Mouse (Mus musculus) bone marrow, adult 2 months (tissue): ENCODE measurements around the gene Aim2. TPM values are rescaled to one million over a fixed set of nuclear protein-coding genes. Genes with fewer than 3 reads are reported as not detected.

Source experiments
- H3K27ac ChIP-seq: fragments of 200-500 bp; 2 replicates; pipeline ENCODE4 v1.5.1; 2012; ENCODE audit warnings: low read depth, mild to moderate bottlenecking, control low read depth, inconsistent platforms, low read length; ENCODE audit not compliant: control insufficient read depth, poor library complexity, insufficient read depth
- H3K4me1 ChIP-seq: fragments of 200-500 bp; 2 replicates; pipeline ENCODE4 v1.6.1; 2011; ENCODE audit warnings: low read length; ENCODE audit not compliant: control insufficient read depth, insufficient read depth
- H3K4me3 ChIP-seq: fragments of 200-500 bp; replicated peaks from 2 replicates; pipeline ENCODE3; 2011; ENCODE audit warnings: mild to moderate bottlenecking, low read depth, low read length, control low read depth; ENCODE audit not compliant: control insufficient read depth
- CTCF ChIP-seq: fragments of 200-500 bp; IDR thresholded peaks from 2 replicates; pipeline ENCODE4 v1.5.1; 2011; ENCODE audit warnings: low read length, control low read depth; ENCODE audit not compliant: control insufficient read depth, insufficient read depth
- POLR2A ChIP-seq: fragments of 200-500 bp; IDR thresholded peaks from 2 replicates; pipeline ENCODE4 v1.6.1; 2011; ENCODE audit warnings: low read depth, mild to moderate bottlenecking, control low read depth, low read length, borderline replicate concordance; ENCODE audit not compliant: control insufficient read depth
- WGBS: fragments of 180-500 bp; shearing (Covaris S2); methylation state at CpG from one replicate; pipeline ENCODE4 v1.1.7; 2018; 5-methylcytosine and 5-hydroxymethylcytosine counted together
- polyA plus RNA-seq: library from polyadenylated mRNA; stranded (reverse); fragments of >200 nt; gene quantifications from 2 replicates; pipeline ENCODE4 v1.2.4, GENCODE M21; 2011; ENCODE audit warnings: low replicate concordance; ENCODE audit not compliant: missing spikeins, insufficient read depth, insufficient read length

The Aim2 gene
- polyA plus RNA-seq, 1 experiment: 29.2 TPM

DNA sequence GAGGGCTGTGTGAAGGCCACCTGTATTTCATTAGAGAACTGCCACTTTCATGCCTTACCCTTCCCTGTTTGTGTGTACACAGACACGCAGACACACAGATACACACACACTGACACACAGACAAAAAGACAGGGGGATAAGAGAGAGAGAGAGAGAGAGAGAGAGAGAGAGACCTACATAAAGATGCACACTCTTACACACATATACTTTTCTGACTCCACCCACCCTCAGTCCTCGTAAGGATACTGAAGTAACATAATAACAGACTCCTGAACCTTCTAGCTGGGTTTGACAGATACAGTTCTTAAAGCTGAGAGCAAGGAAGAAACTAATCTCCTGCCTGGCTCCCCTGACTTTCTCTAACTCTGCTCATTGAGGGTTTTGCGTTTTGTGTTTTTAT lies 38.8 kb downstream of the Aim2 start:
- no peak for TF ChIP-seq CTCF
- TF ChIP-seq POLR2A: no peak
- Histone ChIP-seq H3K27ac (no peak overlapping the region), H3K4me1 (no peaks in the 10 kb centered on the region), H3K4me3 (no peak overlapping the region)
- 41% methylated on average over 3 of the region's 3 CpGs for WGBS

DNA sequence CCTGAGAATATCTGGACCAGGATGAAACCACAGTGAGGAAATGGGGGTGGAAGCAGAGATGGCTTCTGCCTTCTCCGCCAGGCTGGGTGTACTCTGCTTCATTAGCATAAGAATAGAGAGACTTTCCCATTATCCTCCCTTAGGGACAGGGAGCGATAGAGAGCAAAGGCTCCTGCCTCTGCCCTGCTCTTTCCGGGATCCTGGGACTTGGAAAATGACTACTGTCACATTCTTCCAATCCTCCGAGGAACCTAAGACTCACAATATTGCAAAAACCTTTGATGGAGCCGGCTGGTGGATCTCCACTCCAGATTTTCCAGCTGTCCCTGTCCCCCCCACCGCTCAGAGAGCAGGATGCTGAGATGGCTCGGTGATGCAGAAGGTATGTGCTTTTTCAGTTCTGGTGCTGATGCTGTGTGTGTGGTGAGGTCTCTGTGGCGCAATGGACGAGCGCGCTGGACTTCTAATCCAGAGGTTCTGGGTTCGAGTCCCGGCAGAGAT lies 39.3 kb downstream of the Aim2 start:
- no peak overlapping the region for H3K4me3 ChIP-seq
- no peaks in the 10 kb centered on the region for H3K4me1 ChIP-seq
- WGBS: 16% methylated on average over 13 of the region's 13 CpGs
- H3K27ac ChIP-seq: no peak overlapping the region
- TF ChIP-seq POLR2A (no peak), CTCF (no peak)

DNA sequence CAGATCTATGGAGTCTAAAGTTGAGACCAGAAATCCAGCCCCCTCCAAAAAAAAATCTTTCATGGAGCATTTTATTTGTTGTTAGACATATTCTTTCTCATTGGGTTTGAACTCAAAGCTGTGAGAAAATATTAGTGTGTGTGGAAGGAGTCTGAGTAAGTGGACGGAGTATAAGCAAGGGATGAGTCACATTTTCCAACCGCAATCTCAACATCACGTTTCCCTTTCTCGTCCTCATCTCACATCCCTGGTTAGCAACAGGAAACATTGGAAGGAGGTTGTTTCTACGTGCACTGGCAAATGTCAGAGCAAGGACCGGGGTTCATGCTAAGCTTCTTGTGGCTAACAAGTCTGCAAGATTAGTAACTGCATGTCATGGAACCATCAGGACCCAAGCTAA lies 41.1 kb downstream of the Aim2 start:
- no peak overlapping the region for H3K4me3 ChIP-seq
- TF ChIP-seq CTCF (no peak), POLR2A (no peak)
- H3K27ac ChIP-seq: no peak overlapping the region
- no peaks in the 10 kb centered on the region for H3K4me1 ChIP-seq
- WGBS: 50% methylated on average over 6 of the region's 6 CpGs

DNA sequence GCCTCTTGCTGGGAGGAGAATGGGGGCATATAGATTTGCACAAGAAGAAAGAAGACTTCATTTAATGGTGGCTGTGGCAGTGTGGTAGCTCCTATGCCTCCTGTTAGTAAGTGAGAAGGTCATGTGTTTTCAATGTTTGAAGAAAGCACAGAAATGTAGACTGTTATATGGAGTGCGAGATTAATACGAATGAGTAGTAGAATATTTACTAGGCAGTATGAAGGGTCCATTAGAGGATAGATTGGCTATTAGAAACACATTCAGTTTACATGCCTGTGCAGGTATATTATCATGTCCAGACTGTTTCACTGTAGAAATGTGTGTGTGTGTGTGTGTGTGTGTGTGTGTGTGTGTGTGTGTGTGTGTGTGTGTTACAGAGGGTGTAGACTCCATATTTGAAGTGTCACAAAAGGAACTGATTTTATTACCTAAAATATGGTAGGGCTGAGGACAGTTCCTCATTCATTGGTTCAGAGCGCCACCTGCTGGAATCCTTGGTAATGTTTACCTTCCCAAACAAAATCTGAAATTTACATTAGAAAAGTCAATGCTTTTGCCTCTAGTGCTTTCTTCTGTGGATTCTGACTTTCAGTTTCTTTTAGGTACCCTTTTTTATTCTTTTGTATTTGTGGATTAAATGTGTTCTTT lies 47.8 kb downstream of the Aim2 start:
- no peaks in the 10 kb centered on the region for H3K4me1 ChIP-seq
- no peak overlapping the region for H3K4me3 ChIP-seq
- TF ChIP-seq CTCF (no peak), POLR2A (no peak)
- no peak overlapping the region for H3K27ac ChIP-seq
- WGBS: 41% methylated on average over 3 of the region's 3 CpGs

DNA sequence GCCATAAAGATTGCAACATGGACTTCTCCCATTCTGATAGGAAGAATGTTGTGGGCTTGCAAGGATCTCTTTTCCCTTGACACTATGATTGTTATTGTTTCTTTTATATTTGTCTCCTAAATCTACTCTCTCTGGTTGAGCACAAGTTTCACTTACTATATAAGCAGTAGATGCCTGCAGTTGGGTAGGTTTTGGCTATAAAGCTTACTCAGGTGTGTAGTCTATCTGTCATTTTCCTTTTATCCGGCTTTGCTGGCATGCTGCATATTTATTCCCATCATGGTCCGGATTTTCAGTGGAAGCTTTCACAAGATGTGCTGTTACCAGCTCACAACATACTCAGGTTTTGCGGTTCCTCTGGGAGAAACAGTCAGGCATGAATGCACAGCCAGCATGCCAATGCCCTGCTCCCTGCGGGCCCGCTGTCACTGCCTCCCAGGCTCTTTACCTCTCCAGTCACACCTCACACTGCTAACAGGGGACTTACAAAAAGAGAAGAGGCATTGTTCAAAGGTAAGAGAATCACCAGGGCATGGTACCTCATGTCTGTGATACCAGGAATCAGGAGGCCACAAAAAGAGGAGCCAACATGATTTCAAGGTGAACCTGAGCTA lies 54.1 kb downstream of the Aim2 start:
- no peak overlapping the region for H3K27ac ChIP-seq
- TF ChIP-seq POLR2A: no peak
- 88% methylated on average over 5 of the region's 5 CpGs for WGBS

DNA sequence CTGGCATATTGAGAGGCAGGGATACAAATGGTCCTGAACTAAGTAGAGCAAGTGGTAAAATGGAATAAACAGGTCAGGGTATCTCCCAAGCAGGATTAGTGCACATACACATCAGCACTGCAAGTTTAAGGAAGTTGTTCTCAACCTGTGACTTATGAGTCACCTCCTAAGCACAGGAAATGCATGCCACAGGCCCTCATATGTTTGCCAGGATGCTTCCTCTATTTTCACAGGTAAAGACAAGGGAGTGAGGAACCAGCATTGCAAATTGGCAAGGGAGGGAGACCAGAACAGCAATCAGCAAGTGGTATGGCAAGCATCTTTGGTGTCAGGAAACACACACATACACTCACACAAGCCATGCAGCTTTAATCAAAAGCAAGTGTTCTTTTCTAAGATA lies 58.4 kb downstream of the Aim2 start:
- no peak for TF ChIP-seq CTCF
- no peak for TF ChIP-seq POLR2A

More for the DNA sequence above, 54.1 kb downstream of the Aim2 start:
- Histone ChIP-seq H3K4me3 (no peak overlapping the region), H3K4me1 (no peaks in the 10 kb centered on the region; the same call in 1 of the 2 replicates)

DNA sequence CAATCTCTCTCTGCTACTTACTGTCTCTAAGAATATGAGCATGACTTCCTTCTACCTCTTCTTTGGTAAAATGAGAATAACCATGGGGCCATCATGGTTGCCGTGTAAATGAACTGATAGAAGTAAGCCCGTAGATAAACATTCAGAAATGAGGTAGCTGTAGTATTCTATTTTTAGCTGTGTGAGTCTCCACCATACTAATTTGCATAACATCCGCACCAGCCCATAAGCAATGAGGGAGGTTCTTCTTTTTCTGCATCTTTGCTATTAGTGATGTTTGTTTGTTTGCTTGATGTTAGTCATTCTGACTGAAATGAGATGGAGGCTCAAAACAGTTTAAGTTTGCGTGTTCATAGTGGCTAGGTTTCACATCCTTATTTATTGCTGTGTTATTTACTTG lies 61.2 kb downstream of the Aim2 start:
- no peak overlapping the region for H3K27ac ChIP-seq
- no peak for TF ChIP-seq CTCF
- no peak for TF ChIP-seq POLR2A
- WGBS: 30% methylated on average over 4 of the region's 4 CpGs
- no peaks in the 10 kb centered on the region; the same call in 1 of the 2 replicates for H3K4me1 ChIP-seq
- H3K4me3 ChIP-seq: no peak overlapping the region

More for the DNA sequence above, 58.4 kb downstream of the Aim2 start:
- no peak overlapping the region for H3K4me3 ChIP-seq
- peak overlapping the region; percentile 17; the same call in 1 of the 2 replicates for H3K27ac ChIP-seq
- H3K4me1 ChIP-seq: no peaks in the 10 kb centered on the region; the same call in 1 of the 2 replicates

DNA sequence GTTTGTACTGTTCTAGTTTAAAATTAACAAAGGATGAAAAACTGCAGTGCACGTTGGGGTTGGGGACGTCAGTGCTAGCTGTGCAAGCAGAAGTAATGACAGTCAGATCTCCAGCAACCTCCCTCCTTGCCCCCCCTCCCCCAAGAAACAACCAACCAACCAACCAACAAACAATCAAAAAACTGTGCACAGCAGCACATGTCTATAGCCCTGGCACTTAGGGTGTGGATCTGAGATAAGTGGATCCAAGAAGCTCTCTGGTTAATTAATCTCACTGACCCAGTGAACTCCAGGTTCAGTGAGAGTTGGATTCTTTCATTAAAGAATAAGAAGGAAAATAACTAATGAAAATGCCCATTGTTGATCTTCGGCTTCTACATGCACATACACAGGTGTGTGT lies 64.0 kb downstream of the Aim2 start:
- H3K4me3 ChIP-seq: no peak overlapping the region
- TF ChIP-seq CTCF: no peak
- TF ChIP-seq POLR2A: no peak
- 48% methylated on average over 3 of the region's 3 CpGs for WGBS
- no peaks in the 10 kb centered on the region for H3K4me1 ChIP-seq
- H3K27ac ChIP-seq: no peak overlapping the region
